Mouse (Mus musculus) intestine, postnatal 0 days (tissue): ENCODE data around the gene Dnal4. TPM values are rescaled to one million over a fixed set of nuclear protein-coding genes. Genes with fewer than 3 reads are reported as not detected.
A peak's percentile ranks its signal among the peaks of the same experiment; 100 is the strongest.

Experiments
- ATAC-seq: fragments of 200-750 bp; cut with Nextera tagmentation; 2 replicates; pipeline ENCODE4 v1.8.0; 2017; ENCODE audit warnings: mild to moderate bottlenecking, moderate TSS enrichment, moderate library complexity
- H3K27ac ChIP-seq: fragments of 300-500 bp; sonication (generic); 2 replicates; pipeline ENCODE4 v1.5.1; 2014; ENCODE audit warnings: mild to moderate bottlenecking, low read depth, low read length, moderate library complexity
- H3K27me3 ChIP-seq: fragments of 300-500 bp; sonication (generic); replicated peaks from 2 replicates; pipeline ENCODE4 v1.6.1; 2014; ENCODE audit warnings: low read length, mixed read lengths; ENCODE audit not compliant: control insufficient read depth, insufficient read depth
- H3K36me3 ChIP-seq: fragments of 300-500 bp; sonication (generic); 2 replicates; pipeline ENCODE4 v1.6.1; 2014; ENCODE audit warnings: mild to moderate bottlenecking, moderate library complexity; ENCODE audit not compliant: control insufficient read depth, insufficient read depth
- H3K4me1 ChIP-seq: fragments of 300-500 bp; sonication (generic); replicated peaks from 2 replicates; pipeline ENCODE4 v1.6.1; 2014; ENCODE audit warnings: antibody characterized with exemption, low read length, mixed read lengths; ENCODE audit not compliant: control insufficient read depth, insufficient read depth
- H3K4me2 ChIP-seq: fragments of 300-500 bp; sonication (generic); replicated peaks from 2 replicates; pipeline ENCODE4 v1.6.1; 2014; ENCODE audit warnings: low read depth, mild to moderate bottlenecking, moderate library complexity
- H3K4me3 ChIP-seq: fragments of 300-500 bp; sonication (generic); 2 replicates; pipeline ENCODE4 v1.5.1; 2014; ENCODE audit warnings: low read depth, low read length
- H3K9ac ChIP-seq: fragments of 300-500 bp; sonication (generic); 2 replicates; pipeline ENCODE4 v1.6.1; 2014; ENCODE audit warnings: mild to moderate bottlenecking, low read depth, low read length
- H3K9me3 ChIP-seq: fragments of 300-500 bp; sonication (generic); 2 replicates; pipeline ENCODE4 v1.6.1; 2016; ENCODE audit warnings: mixed run types; ENCODE audit not compliant: control insufficient read depth
- CTCF ChIP-seq: sonication (generic); IDR thresholded peaks from 2 replicates; pipeline ENCODE4 v1.5.1; 2016; ENCODE audit warnings: low read depth, mild to moderate bottlenecking, control low read depth, antibody characterized with exemption, moderate library complexity
- WGBS: fragments of 180-500 bp; shearing (Covaris S2); extraction: QIAGEN DNeasy Blood & Tissue Kit; methylation state at CpG from one replicate; pipeline ENCODE4 v1.1.7; 2014; 5-methylcytosine and 5-hydroxymethylcytosine counted together
- polyA plus RNA-seq: library from polyadenylated mRNA; unstranded; fragments of >200 nt; fragmentation: Nextera tagmentation; extraction: Ambion mirVana; gene quantifications from 2 replicates; pipeline ENCODE4 v1.2.1, GENCODE M21; 2015

The Dnal4 gene
- polyA plus RNA-seq, 1 experiment from 2014 or later, result 19.5 TPM

GRCm38 (mm10) chr15:79760956-79761355, 16.7 kb downstream of the Dnal4 start:
- Histone ChIP-seq H3K9ac (no peak overlapping the region), H3K4me2 (no peak overlapping the region), H3K4me3 (no peak overlapping the region), H3K27me3 (no peaks in the 10 kb centered on the region), H3K9me3 (no peaks in the 10 kb centered on the region), H3K4me1 (no peaks in the 10 kb centered on the region), H3K27ac (no peak overlapping the region), H3K36me3 (peaks cover 23% of the 10 kb centered on the region)
- no peak for TF ChIP-seq CTCF
- WGBS, result 88% methylated on average over 6 of the region's 6 CpGs
- ATAC-seq, result no peak

GRCm38 (mm10) chr15:79757118-79757517, 20.5 kb downstream of the Dnal4 start:
- TF ChIP-seq CTCF, result no peak
- H3K36me3 ChIP-seq, result peaks cover 11% of the 10 kb centered on the region
- no peak overlapping the region for H3K4me3 ChIP-seq
- no peak for ATAC-seq
- H3K9me3 ChIP-seq, result no peaks in the 10 kb centered on the region
- no peak overlapping the region for H3K27ac ChIP-seq
- no peak overlapping the region for H3K9ac ChIP-seq
- H3K27me3 ChIP-seq, result no peaks in the 10 kb centered on the region
- no peak overlapping the region for H3K4me2 ChIP-seq
- no peaks in the 10 kb centered on the region for H3K4me1 ChIP-seq
- 92% methylated on average over 3 of the region's 3 CpGs for WGBS

GRCm38 (mm10) chr15:79755977-79756625, 21.5 kb downstream of the Dnal4 start:
- ATAC-seq, result no peak
- TF ChIP-seq CTCF, result no peak
- 75% methylated on average over 8 of the region's 8 CpGs for WGBS

GRCm38 (mm10) chr15:79755176-79755575, 22.5 kb downstream of the Dnal4 start:
- no peak for ATAC-seq
- Histone ChIP-seq H3K27ac (no peak overlapping the region), H3K27me3 (no peaks in the 10 kb centered on the region), H3K4me2 (no peak overlapping the region), H3K36me3 (no peaks in the 10 kb centered on the region), H3K9ac (no peak overlapping the region), H3K4me1 (no peaks in the 10 kb centered on the region), H3K9me3 (no peaks in the 10 kb centered on the region), H3K4me3 (no peak overlapping the region)
- WGBS, result 79% methylated on average over 4 of the region's 4 CpGs
- TF ChIP-seq CTCF, result no peak

More at GRCm38 (mm10) chr15:79755977-79756625, 21.5 kb downstream of the Dnal4 start:
- no peaks in the 10 kb centered on the region for H3K27me3 ChIP-seq
- H3K4me2 ChIP-seq, result no peak overlapping the region
- no peaks in the 10 kb centered on the region for H3K4me1 ChIP-seq
- H3K27ac ChIP-seq, result no peak overlapping the region
- H3K9ac ChIP-seq, result no peak overlapping the region
- peaks cover under 1% of the 10 kb centered on the region; the same call in 1 of the 2 replicates for H3K36me3 ChIP-seq
- no peak overlapping the region for H3K4me3 ChIP-seq
- no peaks in the 10 kb centered on the region for H3K9me3 ChIP-seq

- Histone ChIP-seq H3K27me3 (no peaks in the 10 kb centered on the region), H3K4me2 (no peak overlapping the region), H3K4me3 (no peak overlapping the region), H3K9ac (no peak overlapping the region), H3K4me1 (no peaks in the 10 kb centered on the region), H3K27ac (no peak overlapping the region), H3K36me3 (no peaks in the 10 kb centered on the region), H3K9me3 (no peaks in the 10 kb centered on the region)
- no peak for TF ChIP-seq CTCF
- 55% methylated on average over 4 of the region's 4 CpGs for WGBS
- no peak for ATAC-seq
Observed at GRCm38 (mm10) chr15:79753873-79754272, 23.8 kb downstream of the Dnal4 start.

GRCm38 (mm10) chr15:79753420-79753752, 24.3 kb downstream of the Dnal4 start:
- 91% methylated on average over 3 of the region's 3 CpGs for WGBS
- Histone ChIP-seq H3K4me2 (no peak overlapping the region), H3K27ac (no peak overlapping the region), H3K4me1 (no peaks in the 10 kb centered on the region), H3K9me3 (no peaks in the 10 kb centered on the region), H3K27me3 (no peaks in the 10 kb centered on the region), H3K36me3 (no peaks in the 10 kb centered on the region), H3K4me3 (no peak overlapping the region), H3K9ac (no peak overlapping the region)
- 0 out of 2 replicates have a peak, but pooled peaks have one; percentile 0 for TF ChIP-seq CTCF
- no peak for ATAC-seq
